Mouse (Mus musculus) cerebellum, adult 18-20 months (tissue): ENCODE measurements around the gene Maip1.

Source experiments
- DNase-seq, 2 experiments: peaks; one replicate each; pipeline ENCODE4 v3.0.0; 2021

Gene Maip1

GRCm38 (mm10) chr1:57406187-57407151 lies at the start of gene Maip1, which contains the start of gene Tyw5:
Gene Maip1 (plus strand): TSS chr1:57406328.
Gene Tyw5 (minus strand): TSS chr1:57407101.
- peak; percentile 79 to 87 for DNase-seq

GRCm38 (mm10) chr1:57358546-57358945 lies 47.6 kb upstream of the Maip1 start:
- no peak for DNase-seq

GRCm38 (mm10) chr1:57367446-57367845 lies 38.7 kb upstream of the Maip1 start:
- no peak for DNase-seq

GRCm38 (mm10) chr1:57369111-57369510 lies 37.0 kb upstream of the Maip1 start:
- DNase-seq = no peak

- DNase-seq = no peak
Measured at GRCm38 (mm10) chr1:57370451-57370850, 35.7 kb upstream of the Maip1 start.

GRCm38 (mm10) chr1:57375276-57375675 lies 30.9 kb upstream of the Maip1 start:
- DNase-seq = no peak

GRCm38 (mm10) chr1:57376806-57377205 lies 29.3 kb upstream of the Maip1 start:
- DNase-seq = no peak

DNA sequence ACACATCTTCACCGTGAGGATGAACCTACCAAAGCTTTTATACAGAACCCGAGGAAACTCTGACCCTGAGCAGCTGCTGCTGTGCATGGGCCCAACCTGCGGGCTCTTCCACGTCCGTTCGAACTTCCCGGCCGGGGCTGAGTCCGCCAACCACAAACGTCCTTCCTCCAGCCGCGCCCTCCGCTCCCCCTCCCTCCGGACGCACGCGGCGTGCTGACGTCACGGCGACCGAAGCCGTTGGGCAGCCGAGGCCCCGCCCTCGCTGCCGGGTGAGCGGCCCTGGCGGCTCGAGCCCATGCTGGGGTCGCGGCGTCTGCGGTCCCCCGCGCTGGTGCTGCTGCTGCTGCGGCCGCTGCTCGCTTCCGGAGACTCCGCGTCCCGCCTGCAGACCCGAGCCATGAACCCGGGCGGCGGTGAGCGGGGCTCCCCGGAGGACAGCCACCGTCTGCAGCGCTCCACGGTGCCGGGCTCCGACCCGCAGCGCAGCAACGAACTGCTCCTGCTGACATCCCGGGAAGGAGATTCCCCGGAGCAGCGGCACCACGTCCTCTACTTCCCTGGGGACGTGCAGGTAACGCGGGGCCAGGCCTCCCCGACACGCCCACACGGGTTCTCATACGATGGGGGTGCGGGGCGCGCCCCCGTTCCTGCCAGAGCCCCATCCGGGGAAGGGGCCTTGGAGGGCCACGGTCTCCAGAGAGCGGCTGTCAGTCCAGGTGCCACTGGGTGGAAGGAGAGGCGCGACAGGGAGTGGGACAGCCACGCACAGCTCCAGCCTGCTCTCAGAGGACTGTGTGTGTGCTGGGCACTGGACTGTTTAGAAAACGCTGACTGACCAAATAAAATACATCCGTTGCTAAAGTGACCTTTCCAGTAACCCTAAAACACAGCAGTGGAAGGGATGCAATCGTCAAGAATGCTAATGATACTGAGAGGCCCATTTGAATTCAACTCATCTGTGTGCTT lies 28.5 kb upstream of the Maip1 start, which contains the start of gene 1700066M21Rik:
Gene 1700066M21Rik, plus strand, starts transcription at position 245 of the 966 bp plus-strand sequence.
- DNase-seq = peak; percentile 97 to 98

GRCm38 (mm10) chr1:57386519-57386918 lies 19.6 kb upstream of the Maip1 start:
- no peak for DNase-seq

- peak; percentile 20 to 26 for DNase-seq
Measured at GRCm38 (mm10) chr1:57387876-57388275, 18.3 kb upstream of the Maip1 start.

DNA sequence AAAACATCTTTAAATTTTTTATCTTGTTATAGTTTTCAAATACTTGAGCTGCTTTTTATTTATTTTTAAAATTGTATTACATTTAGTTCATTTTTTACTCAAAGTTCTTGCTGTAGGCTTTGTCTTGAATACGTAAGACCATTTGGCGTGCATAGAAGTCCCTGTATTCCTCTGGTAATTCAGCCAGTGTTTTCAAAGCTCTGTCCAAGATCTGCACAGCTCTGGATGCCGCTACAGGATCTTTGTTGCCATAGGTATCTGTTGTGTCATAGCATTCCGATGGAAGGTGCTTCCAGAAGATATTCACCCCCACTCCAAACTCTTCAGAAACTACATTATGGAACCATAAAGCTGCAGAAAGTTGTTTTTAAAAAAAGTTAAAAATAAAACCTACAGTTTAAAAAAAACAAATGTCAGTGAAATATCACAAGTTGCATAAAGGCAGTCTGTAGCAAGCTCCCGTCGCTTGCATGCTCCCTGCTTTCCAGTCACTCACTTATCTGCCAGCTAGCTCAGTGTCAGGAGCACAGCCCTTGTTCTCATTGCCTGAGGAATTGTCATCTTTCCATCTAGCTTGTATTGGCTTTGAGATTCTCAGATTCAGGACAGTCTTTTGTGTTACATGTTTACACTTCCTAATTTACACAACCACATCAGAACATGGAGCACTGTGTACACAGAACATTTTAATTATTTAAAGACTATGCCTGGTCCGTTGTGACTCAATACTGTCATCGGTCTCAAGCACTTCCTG lies 17.5 kb upstream of the Maip1 start:
- no peak for DNase-seq

DNA sequence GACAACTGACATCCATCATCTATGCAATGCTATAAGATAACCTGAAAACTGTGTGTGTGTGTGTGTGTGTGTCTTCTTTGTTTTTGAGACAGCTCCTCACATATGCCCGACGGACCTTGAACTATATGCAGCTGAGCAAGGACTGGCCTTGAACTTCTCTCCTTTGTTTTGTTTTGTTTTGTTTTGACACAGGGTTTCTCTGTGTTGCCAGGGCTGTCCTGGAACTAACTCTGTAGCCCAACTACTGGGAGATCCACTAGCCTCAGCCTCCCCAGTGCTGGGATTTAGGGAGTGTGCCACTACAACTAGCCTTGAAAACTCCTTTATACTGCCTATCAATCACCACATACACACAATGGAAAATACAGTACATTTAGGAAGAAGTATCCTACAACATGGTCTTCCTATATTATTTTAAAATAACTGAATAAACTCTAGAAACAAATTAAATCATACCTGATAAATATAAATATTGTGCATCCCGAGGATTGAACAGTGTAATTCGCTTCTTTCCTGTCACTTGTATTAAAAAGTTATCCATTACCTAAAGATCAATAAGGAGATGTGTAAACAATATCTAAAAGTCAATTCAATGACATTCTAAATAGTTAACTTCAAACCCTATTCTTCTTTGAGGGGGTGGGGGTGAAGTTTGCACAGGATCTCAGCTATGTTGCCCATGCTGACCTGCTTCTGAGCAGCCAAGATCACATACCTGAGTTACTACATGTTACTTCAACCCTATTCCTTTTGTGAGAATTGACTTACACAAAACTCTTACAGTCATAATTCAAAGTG lies 14.9 kb upstream of the Maip1 start:
- no peak for DNase-seq

GRCm38 (mm10) chr1:57392417-57392816 lies 13.7 kb upstream of the Maip1 start:
- DNase-seq = no peak

DNA sequence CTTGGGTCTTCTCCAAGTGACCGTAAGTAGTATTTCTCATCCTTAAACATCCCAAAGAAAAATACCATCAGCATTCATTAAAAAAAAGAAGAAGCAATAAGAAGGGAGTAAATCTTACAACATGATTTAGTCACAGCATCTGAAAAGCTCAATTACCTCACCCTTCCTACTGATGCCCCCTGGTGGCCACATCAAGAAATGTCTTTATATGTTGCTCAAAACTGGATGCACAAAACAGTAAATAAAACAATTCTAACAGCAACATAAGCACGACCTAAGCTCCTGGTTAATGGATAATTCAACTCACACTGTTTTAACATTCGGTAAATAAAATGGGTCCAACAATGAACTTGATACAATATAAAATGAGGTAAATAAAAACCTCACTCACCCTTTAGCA lies 12.1 kb upstream of the Maip1 start:
- DNase-seq = peak; percentile 53 to 65

GRCm38 (mm10) chr1:57400321-57400720 lies 5.8 kb upstream of the Maip1 start:
- DNase-seq = no peak

DNA sequence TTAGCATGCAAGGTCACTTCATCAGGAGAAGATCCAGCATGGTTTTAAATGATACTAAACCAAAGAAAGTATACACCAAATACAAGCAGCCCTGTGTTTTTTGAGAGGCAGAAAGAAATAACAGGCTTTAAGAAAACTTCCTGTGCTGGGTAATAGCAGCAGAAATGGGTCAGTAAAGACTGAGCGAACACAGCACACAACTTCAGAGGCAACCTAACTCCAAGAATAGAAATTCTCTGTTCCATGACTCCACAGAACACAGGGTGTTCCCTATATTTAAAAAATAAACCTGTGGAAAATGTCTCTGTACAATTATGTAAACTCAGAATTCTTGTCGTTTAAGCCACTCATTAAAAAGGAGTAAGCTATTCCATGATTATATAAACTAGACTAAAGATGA lies 5.3 kb upstream of the Maip1 start:
- no peak for DNase-seq

GRCm38 (mm10) chr1:57402116-57402515 lies 4.0 kb upstream of the Maip1 start:
- DNase-seq = no peak

GRCm38 (mm10) chr1:57408994-57409393 lies 2.9 kb downstream of the Maip1 start:
- DNase-seq = no peak

GRCm38 (mm10) chr1:57413397-57413796 lies 7.3 kb downstream of the Maip1 start:
- DNase-seq = no peak

DNA sequence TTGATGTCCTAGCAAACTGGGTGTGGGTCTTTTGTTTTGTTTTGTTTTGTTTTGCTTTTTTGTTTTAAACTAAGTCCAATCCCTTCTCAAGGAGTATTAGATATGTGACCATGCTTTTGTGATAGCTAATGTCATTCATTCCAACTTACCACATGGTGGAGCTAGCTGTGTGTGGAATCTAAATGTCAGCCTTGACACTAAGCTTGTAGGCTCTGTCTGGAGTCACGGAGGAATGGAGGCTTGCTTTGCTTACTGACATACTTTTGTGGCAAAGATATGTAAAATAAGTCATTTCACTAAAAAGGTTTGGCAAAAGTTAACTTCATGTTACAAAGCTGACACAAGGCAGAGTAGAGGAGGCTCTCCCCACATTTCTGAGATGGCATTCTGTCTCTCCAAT lies 17.6 kb downstream of the Maip1 start:
- DNase-seq = no peak
